ENCODE assay signal across 7 mouse cellular contexts in genomic region chr13:101800833-101801371, GRCm38 (mm10). TPM values are rescaled to one million over a fixed set of nuclear protein-coding genes. Genes with fewer than 3 reads are reported as not detected.
A peak's percentile ranks its signal among the peaks of the same experiment; 100 is the strongest.
DNase-seq lines count a peak whose midpoint lies in the region; ATAC-seq and TF ChIP-seq lines count a peak whose summit lies in the region.

No protein-coding gene starts in this region.

- WGBS in lung, embryonic 14.5 days = 33% methylated on average over 10 of the region's 10 CpGs
- WGBS in forebrain, embryonic 13.5 days = 26% methylated on average over 10 of the region's 10 CpGs
- WGBS in limb, embryonic 12.5 days = 31% methylated on average over 10 of the region's 10 CpGs
- WGBS in small intestine, adult 2 months = 71% methylated on average over 10 of the region's 10 CpGs

- no peak for DNase-seq in lung, embryonic 14.5 days
- DNase-seq in lung, postnatal 14 days = no peak
- no peak for DNase-seq in urinary bladder, postnatal 10 days (ENCODE audit: low spot score)
- DNase-seq in layer of hippocampus, postnatal 36 days = no peak

- no peak for TF ChIP-seq CTCF in lung, embryonic 14.5 days (IDR thresholded peaks at IDR 0.05; ENCODE audit: low read depth)
- TF ChIP-seq CTCF in small intestine, adult 2 months (IDR thresholded peaks at IDR 0.05; ENCODE audit: extremely low read depth, insufficient read length, insufficient replicate concordance, low read depth, low read length) = no peak

- TF ChIP-seq POLR2A in small intestine, adult 2 months (IDR thresholded peaks at IDR 0.05; ENCODE audit: low read depth, low read length) = no peak

- no peaks in the 10 kb centered on the region for H3K9me3 ChIP-seq in lung, embryonic 14.5 days (ENCODE audit: low read depth, low read length)
- H3K9me3 ChIP-seq in forebrain, embryonic 13.5 days (replicated peaks) = no peaks in the 10 kb centered on the region
- H3K9me3 ChIP-seq in limb, embryonic 12.5 days = no peaks in the 10 kb centered on the region

- peak overlapping the region; percentile 81 for H3K4me2 ChIP-seq in lung, embryonic 14.5 days
- peak overlapping the region; percentile 70 for H3K4me2 ChIP-seq in forebrain, embryonic 13.5 days
- peak overlapping the region; percentile 75 for H3K4me2 ChIP-seq in limb, embryonic 12.5 days

- ATAC-seq in lung, embryonic 14.5 days (ENCODE audit: insufficient read depth) = no peak
- no peak; the same call in 1 of the 2 replicates for ATAC-seq in forebrain, embryonic 13.5 days
- 0 out of 2 replicates have a peak, but pooled peaks have one; percentile 26 for ATAC-seq in limb, embryonic 12.5 days (ENCODE audit: insufficient number of reproducible peaks, insufficient read depth, low FRiP score, low TSS enrichment, low read depth)

- peak overlapping the region; percentile 43 for H3K4me3 ChIP-seq in lung, embryonic 14.5 days (ENCODE audit: low read depth, low read length)
- peak overlapping the region; percentile 45 for H3K4me3 ChIP-seq in forebrain, embryonic 13.5 days
- H3K4me3 ChIP-seq in limb, embryonic 12.5 days (replicated peaks) = peak overlapping the region; percentile 45
- peak overlapping the region; percentile 62 for H3K4me3 ChIP-seq in small intestine, adult 2 months (ENCODE audit: low read depth, low read length)

- H3K9ac ChIP-seq in lung, embryonic 14.5 days = peak overlapping the region; percentile 64
- peak overlapping the region; percentile 71 for H3K9ac ChIP-seq in forebrain, embryonic 13.5 days
- peak overlapping the region; percentile 63 for H3K9ac ChIP-seq in limb, embryonic 12.5 days (replicated peaks)

- no peaks in the 10 kb centered on the region for H3K27me3 ChIP-seq in lung, embryonic 14.5 days (ENCODE audit: insufficient read depth, low read length)
- H3K27me3 ChIP-seq in forebrain, embryonic 13.5 days = 0 out of 2 replicates have a peak, but pooled peaks cover 3% of the 10 kb centered on the region
- peaks cover 32% of the 10 kb centered on the region for H3K27me3 ChIP-seq in limb, embryonic 12.5 days
- no peaks in the 10 kb centered on the region for H3K27me3 ChIP-seq in small intestine, adult 2 months (ENCODE audit: control insufficient read depth, insufficient read depth, low read length)

- H3K27ac ChIP-seq in lung, embryonic 14.5 days (ENCODE audit: low read depth) = no peak overlapping the region
- 0 out of 2 replicates have a peak overlapping the region, but pooled peaks have one; percentile 65 for H3K27ac ChIP-seq in forebrain, embryonic 13.5 days
- no peak overlapping the region for H3K27ac ChIP-seq in limb, embryonic 12.5 days
- no peak overlapping the region for H3K27ac ChIP-seq in small intestine, adult 2 months (ENCODE audit: insufficient read depth, low read depth, low read length)

- H3K36me3 ChIP-seq in lung, embryonic 14.5 days (ENCODE audit: insufficient read depth) = no peaks in the 10 kb centered on the region
- no peaks in the 10 kb centered on the region for H3K36me3 ChIP-seq in forebrain, embryonic 13.5 days (ENCODE audit: poor library complexity, severe bottlenecking)
- no peaks in the 10 kb centered on the region for H3K36me3 ChIP-seq in limb, embryonic 12.5 days
- H3K36me3 ChIP-seq in small intestine, adult 2 months (ENCODE audit: control insufficient read depth, insufficient read depth, low read length) = no peaks in the 10 kb centered on the region

- H3K4me1 ChIP-seq in lung, embryonic 14.5 days (ENCODE audit: insufficient read depth) = no peaks in the 10 kb centered on the region
- H3K4me1 ChIP-seq in forebrain, embryonic 13.5 days = no peaks in the 10 kb centered on the region; the same call in 1 of the 2 replicates
- peaks cover 5% of the 10 kb centered on the region for H3K4me1 ChIP-seq in limb, embryonic 12.5 days (replicated peaks)
- H3K4me1 ChIP-seq in small intestine, adult 2 months (ENCODE audit: control insufficient read depth, insufficient read depth, insufficient read length, low read length) = peaks cover 6% of the 10 kb centered on the region

RNA-seq across cellular contexts. Expression of gene Pik3r1, which starts 32.9 kb away (rescaled TPM):
- 33.4 and 36.5 TPM in 2 replicates for polyA plus RNA-seq in lung, embryonic 14.5 days (2014; fragmentation: Nextera tagmentation; extraction: Ambion mirVana)
- 20.9 and 23.9 TPM in 2 replicates for polyA plus RNA-seq in forebrain, embryonic 13.5 days (2015; fragmentation: Nextera tagmentation; extraction: Ambion mirVana)
- polyA plus RNA-seq in limb, embryonic 12.5 days (2016; fragmentation: Nextera tagmentation; extraction: Ambion mirVana) = 20.7 and 21.4 TPM in 2 replicates
- polyA plus RNA-seq in small intestine, adult 2 months (2012; rRNA removed) = 5.7 and 11.4 TPM in 2 replicates
- 10 to 100 TPM; 81.9 to 94.1 TPM for total RNA-seq in layer of hippocampus, postnatal 36 days (2021)
